Mouse (Mus musculus): Measurements from ENCODE around the gene Actl6a. TPM values are rescaled to one million over a fixed set of nuclear protein-coding genes. Genes with fewer than 3 reads are reported as not detected.
A peak's percentile ranks its signal among the peaks of the same experiment; 100 is the strongest.
"Not testable (repeated sequence)": the region's sequence is repeated elsewhere in the genome, so short reads cannot be mapped to it uniquely, and the experiment has no call there.

Actl6a gene
- 23.6 and 35.8 TPM in 2 replicates for polyA plus RNA-seq (2012; ENCODE audit: insufficient read depth, insufficient read length, missing spikeins)

- H3K4me1 ChIP-seq (ENCODE audit: control insufficient read depth, insufficient read depth, insufficient read length, low read length); H3K27ac ChIP-seq (replicated peaks; ENCODE audit: low read depth, low read length); H3K4me3 ChIP-seq (ENCODE audit: insufficient read depth, low read depth, low read length): not testable (repeated sequence)
Observed at GRCm38 (mm10) chr3:32705647-32706348, at the start of gene Actl6a. TSS of gene Actl6a (plus strand) at chr3:32706298.

GRCm38 (mm10) chr3:32656398-32656994, 49.6 kb upstream of the Actl6a start:
- H3K27ac ChIP-seq (replicated peaks; ENCODE audit: low read depth, low read length), result no peak overlapping the region

DNA sequence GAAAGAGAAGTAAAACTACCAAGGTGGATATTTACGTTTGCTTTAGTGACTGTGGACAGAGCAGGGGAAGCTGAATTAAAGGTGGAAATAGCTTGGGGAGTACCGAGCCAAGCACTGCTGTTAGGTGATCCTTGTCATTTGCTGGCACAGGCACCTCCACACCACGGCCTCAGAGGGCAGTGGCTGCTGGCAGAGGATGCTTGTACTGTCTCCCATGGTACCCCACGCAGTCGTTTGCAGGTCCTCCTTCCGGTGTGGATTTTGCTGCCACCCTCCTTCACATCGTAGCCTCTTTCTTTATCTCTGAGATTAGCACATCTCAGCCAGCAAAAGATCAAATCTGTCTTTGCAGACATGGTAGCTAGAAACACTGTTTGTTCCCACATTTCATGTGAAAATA, 47.7 kb upstream of the Actl6a start:
- H3K4me3 ChIP-seq (ENCODE audit: insufficient read depth, low read depth, low read length), result peak overlapping the region; percentile 48; the same call in 1 of the 2 replicates
- no peaks in the 10 kb centered on the region for H3K4me1 ChIP-seq (ENCODE audit: control insufficient read depth, insufficient read depth, insufficient read length, low read length)
- no peak overlapping the region; the same call in 1 of the 2 replicates for H3K27ac ChIP-seq (replicated peaks; ENCODE audit: low read depth, low read length)

More at GRCm38 (mm10) chr3:32656398-32656994, 49.6 kb upstream of the Actl6a start:
- H3K4me1 ChIP-seq (ENCODE audit: control insufficient read depth, insufficient read depth, insufficient read length, low read length), result no peaks in the 10 kb centered on the region
- H3K4me3 ChIP-seq (ENCODE audit: insufficient read depth, low read depth, low read length), result no peak overlapping the region

GRCm38 (mm10) chr3:32658821-32659220, 47.3 kb upstream of the Actl6a start:
- peak overlapping the region; percentile 3; the same call in 1 of the 2 replicates for H3K27ac ChIP-seq (replicated peaks; ENCODE audit: low read depth, low read length)
- H3K4me3 ChIP-seq (ENCODE audit: insufficient read depth, low read depth, low read length), result peak overlapping the region; percentile 48
- no peaks in the 10 kb centered on the region for H3K4me1 ChIP-seq (ENCODE audit: control insufficient read depth, insufficient read depth, insufficient read length, low read length)

- no peak overlapping the region for H3K27ac ChIP-seq (replicated peaks; ENCODE audit: low read depth, low read length)
- H3K4me1 ChIP-seq (ENCODE audit: control insufficient read depth, insufficient read depth, insufficient read length, low read length), result no peaks in the 10 kb centered on the region
- H3K4me3 ChIP-seq (ENCODE audit: insufficient read depth, low read depth, low read length), result no peak overlapping the region
Observed at GRCm38 (mm10) chr3:32659506-32659905, 46.6 kb upstream of the Actl6a start.

DNA sequence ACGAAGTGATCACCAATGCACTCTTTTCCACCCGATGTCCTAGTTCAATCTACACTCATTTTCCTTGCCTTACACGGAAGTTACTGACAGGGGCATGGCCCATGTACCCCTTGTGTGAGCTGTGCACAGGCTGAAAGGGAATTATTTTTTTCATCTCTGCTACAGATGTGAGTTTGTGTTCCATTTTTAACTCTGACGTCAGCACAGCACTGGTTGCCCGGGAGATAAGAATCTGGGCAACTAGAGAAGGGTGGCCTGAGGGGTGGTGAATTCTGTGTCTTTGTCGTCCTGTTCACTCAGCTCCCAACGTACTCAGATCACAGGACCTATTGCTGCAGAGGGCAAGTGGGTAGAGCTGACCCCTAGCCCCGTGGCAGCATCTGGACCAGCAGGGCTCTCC, 45.8 kb upstream of the Actl6a start:
- no peak overlapping the region for H3K27ac ChIP-seq (replicated peaks; ENCODE audit: low read depth, low read length)

GRCm38 (mm10) chr3:32660831-32661555, 45.1 kb upstream of the Actl6a start:
- H3K4me3 ChIP-seq (ENCODE audit: insufficient read depth, low read depth, low read length), result no peak overlapping the region
- H3K4me1 ChIP-seq (ENCODE audit: control insufficient read depth, insufficient read depth, insufficient read length, low read length), result no peaks in the 10 kb centered on the region
- no peak overlapping the region for H3K27ac ChIP-seq (replicated peaks; ENCODE audit: low read depth, low read length)

More for the DNA sequence above, 45.8 kb upstream of the Actl6a start:
- no peaks in the 10 kb centered on the region for H3K4me1 ChIP-seq (ENCODE audit: control insufficient read depth, insufficient read depth, insufficient read length, low read length)
- H3K4me3 ChIP-seq (ENCODE audit: insufficient read depth, low read depth, low read length), result no peak overlapping the region

DNA sequence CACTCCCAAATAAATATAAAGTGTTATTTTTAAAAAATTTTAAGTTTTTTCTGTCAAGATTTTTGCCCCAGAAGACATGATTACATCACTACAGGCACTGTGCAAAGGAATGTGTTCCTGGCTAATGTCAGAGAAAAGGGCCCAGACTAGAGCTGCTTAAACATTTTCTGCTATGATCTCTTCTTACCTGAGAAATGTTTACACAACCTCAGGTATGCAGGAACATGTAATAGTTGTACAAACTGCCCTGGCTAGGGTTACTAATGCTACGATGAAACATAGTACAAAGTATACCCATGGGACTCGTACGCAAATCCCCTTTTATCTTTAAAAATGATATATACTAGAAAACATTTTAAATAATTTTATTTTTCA, 44.6 kb upstream of the Actl6a start:
- no peak overlapping the region for H3K27ac ChIP-seq (replicated peaks; ENCODE audit: low read depth, low read length)

GRCm38 (mm10) chr3:32668256-32668959, 37.7 kb upstream of the Actl6a start:
- Histone ChIP-seq H3K4me3 (ENCODE audit: insufficient read depth, low read depth, low read length) (peak overlapping the region; percentile 38), H3K27ac (replicated peaks; ENCODE audit: low read depth, low read length) (peak overlapping the region; percentile 90), H3K4me1 (ENCODE audit: control insufficient read depth, insufficient read depth, insufficient read length, low read length) (peaks cover 14% of the 10 kb centered on the region; the same call in 1 of the 2 replicates)

More for the DNA sequence above, 44.6 kb upstream of the Actl6a start:
- no peaks in the 10 kb centered on the region for H3K4me1 ChIP-seq (ENCODE audit: control insufficient read depth, insufficient read depth, insufficient read length, low read length)
- no peak overlapping the region for H3K4me3 ChIP-seq (ENCODE audit: insufficient read depth, low read depth, low read length)

- Histone ChIP-seq H3K4me3 (ENCODE audit: insufficient read depth, low read depth, low read length) (peak overlapping the region; percentile 29), H3K27ac (replicated peaks; ENCODE audit: low read depth, low read length) (peak overlapping the region; percentile 90), H3K4me1 (ENCODE audit: control insufficient read depth, insufficient read depth, insufficient read length, low read length) (peaks cover 14% of the 10 kb centered on the region; the same call in 1 of the 2 replicates)
Observed at GRCm38 (mm10) chr3:32669211-32669610, 36.9 kb upstream of the Actl6a start.

DNA sequence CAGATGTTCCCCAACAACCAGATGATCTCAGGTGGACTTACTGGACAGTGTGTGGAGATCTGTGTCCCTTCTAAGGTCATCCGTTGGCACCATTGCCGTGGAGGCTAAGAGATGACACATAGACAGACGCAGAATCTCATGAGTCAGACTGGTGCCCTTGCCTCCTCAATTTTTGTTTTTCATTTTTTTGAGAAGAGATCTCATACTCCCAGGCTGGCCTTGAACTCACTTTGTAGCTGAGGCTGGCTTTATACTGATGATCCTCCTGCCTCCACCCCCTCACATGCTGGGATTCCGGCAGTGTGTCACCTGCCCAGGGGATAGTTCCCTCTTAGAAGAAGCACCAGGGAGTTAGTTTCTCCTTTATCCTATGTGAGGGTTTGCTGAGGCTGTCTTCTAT, 35.9 kb upstream of the Actl6a start:
- Histone ChIP-seq H3K4me1 (ENCODE audit: control insufficient read depth, insufficient read depth, insufficient read length, low read length) (peaks cover 14% of the 10 kb centered on the region; the same call in 1 of the 2 replicates), H3K4me3 (ENCODE audit: insufficient read depth, low read depth, low read length) (no peak overlapping the region), H3K27ac (replicated peaks; ENCODE audit: low read depth, low read length) (no peak overlapping the region)

GRCm38 (mm10) chr3:32673151-32673550, 32.9 kb upstream of the Actl6a start:
- H3K4me1 ChIP-seq (ENCODE audit: control insufficient read depth, insufficient read depth, insufficient read length, low read length), result peaks cover 5% of the 10 kb centered on the region; the same call in 1 of the 2 replicates

GRCm38 (mm10) chr3:32676393-32676792, 29.7 kb upstream of the Actl6a start:
- Histone ChIP-seq H3K4me3 (ENCODE audit: insufficient read depth, low read depth, low read length) (no peak overlapping the region), H3K27ac (replicated peaks; ENCODE audit: low read depth, low read length) (no peak overlapping the region), H3K4me1 (ENCODE audit: control insufficient read depth, insufficient read depth, insufficient read length, low read length) (no peaks in the 10 kb centered on the region)

More at GRCm38 (mm10) chr3:32673151-32673550, 32.9 kb upstream of the Actl6a start:
- Histone ChIP-seq H3K4me3 (ENCODE audit: insufficient read depth, low read depth, low read length) (no peak overlapping the region), H3K27ac (replicated peaks; ENCODE audit: low read depth, low read length) (no peak overlapping the region)

DNA sequence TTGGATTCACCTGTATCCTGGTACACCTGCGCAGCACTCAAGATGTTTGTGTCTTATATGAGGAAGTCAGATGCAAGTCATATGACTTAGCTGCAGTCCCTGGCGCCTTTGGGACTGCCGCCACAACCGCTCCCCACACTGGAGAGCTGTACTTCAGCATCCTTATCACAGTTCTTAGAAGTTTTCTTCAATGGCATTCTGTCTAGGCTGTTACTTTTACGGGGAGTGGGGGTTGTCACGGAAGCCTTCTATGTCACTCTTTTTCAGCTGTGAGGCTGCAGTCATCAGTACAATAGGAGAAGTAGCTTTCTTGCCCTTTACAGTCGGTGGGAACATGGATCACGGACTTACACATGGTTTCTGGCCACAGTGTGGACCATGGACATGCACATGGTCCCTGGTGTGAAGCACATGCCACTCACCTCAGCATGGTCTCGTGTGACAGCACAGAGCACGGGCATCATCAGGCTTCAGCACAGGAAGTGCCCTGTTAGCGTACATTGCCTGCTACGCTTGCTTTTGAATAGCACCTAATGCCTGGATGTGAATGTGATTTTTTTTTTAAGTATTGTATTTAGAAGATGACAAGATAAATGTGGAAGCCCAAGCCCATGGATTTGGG, 23.1 kb upstream of the Actl6a start:
- Histone ChIP-seq H3K4me1 (ENCODE audit: control insufficient read depth, insufficient read depth, insufficient read length, low read length) (no peaks in the 10 kb centered on the region), H3K27ac (replicated peaks; ENCODE audit: low read depth, low read length) (no peak overlapping the region), H3K4me3 (ENCODE audit: insufficient read depth, low read depth, low read length) (no peak overlapping the region)
